Mouse (Mus musculus): Measurements from ENCODE around the gene A830005F24Rik.

DNA sequence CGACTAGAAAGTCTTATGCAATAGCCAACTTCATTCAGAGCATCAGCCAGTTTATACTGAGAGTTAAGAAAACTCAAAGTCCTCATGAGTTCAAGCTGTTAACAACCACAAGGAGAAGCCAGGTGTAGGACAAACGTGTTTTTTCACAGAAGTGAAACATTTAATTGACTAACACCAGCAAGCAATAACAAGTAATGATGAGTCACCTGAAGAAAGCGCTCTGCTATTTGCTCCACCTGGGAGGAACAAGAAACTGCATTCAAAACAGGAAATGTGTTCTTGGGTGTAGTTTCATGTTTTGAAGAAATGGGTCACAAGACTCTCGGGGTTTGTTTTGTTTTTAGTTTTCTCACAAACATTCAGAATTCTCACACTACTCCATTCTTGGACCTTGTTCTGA is 2.5 kb downstream of the A830005F24Rik start:
- TF ChIP-seq EP300 (IDR thresholded peaks at IDR 0.05; ENCODE audit: low read depth) (no peak), CTCF (IDR thresholded peaks at IDR 0.05; ENCODE audit: low read depth) (no peak)

Measured in liver, postnatal 0 days (tissue).